Mouse (Mus musculus): ENCODE results near the gene Lhfpl4. TPM values are rescaled to one million over a fixed set of nuclear protein-coding genes. Genes with fewer than 3 reads are reported as not detected.

Lhfpl4 gene
- total and polyA plus RNA-seq, 3 experiments: 3.2 to 8.9 (median 7.1) TPM

DNA sequence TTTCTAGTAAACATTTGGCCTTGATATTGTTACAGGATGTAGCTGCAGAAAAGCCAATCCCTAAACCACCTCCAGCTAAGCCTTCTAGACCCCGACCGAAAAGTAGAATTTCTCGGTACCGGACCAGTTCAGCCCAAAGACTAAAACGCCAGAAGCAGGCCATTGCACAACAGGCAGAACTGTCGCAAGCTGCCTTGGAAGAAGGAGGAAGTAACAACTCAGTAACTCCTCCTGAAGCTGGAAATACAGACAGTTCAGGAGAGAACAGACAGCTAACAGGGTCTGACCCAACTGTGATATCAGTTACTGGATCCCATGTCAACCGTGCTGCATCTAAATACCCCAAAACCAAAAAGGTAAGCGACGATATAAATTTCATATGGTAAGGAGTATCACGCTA lies 74.4 kb downstream of the Lhfpl4 start:
- H3K4me1 ChIP-seq (ENCODE audit: control insufficient read depth in 1 of 2, insufficient read depth in 2 of 2): no peaks in the 10 kb centered on the region
- peaks cover 55 to 95% of the 10 kb centered on the region in 2 experiments for H3K36me3 ChIP-seq (replicated peaks in 1 of 2; ENCODE audit: control insufficient read depth in 1 of 2, insufficient read depth in 1 of 2, low read length in 1 of 2)
- TF ChIP-seq E2F4 (IDR thresholded peaks at IDR 0.05; ENCODE audit: insufficient replicate concordance, low read depth, low read length) (no peak), MYC (IDR thresholded peaks at IDR 0.05; ENCODE audit: low read depth, low read length) (no peak), SIN3A (IDR thresholded peaks at IDR 0.05; ENCODE audit: low read length) (no peak), USF1 (IDR thresholded peaks at IDR 0.05; ENCODE audit: low read depth, low read length) (no peak), POLR2A (IDR thresholded peaks at IDR 0.05; ENCODE audit: low read depth, low read length) (0 out of 2 replicates have a peak, but pooled peaks have one; percentile 17), NRF1 (IDR thresholded peaks at IDR 0.05; ENCODE audit: low read depth, low read length) (no peak), UBTF (IDR thresholded peaks at IDR 0.05; ENCODE audit: low read depth, low read length) (no peak)
- in situ Hi-C loops (cut with MboI; ENCODE audit: low pct_ligation_motif_present, low pct_unique_long_range_greater_than_20kb, low sequenced_read_pairs): no loop called here
- no peaks in the 10 kb centered on the region for H3K9me3 ChIP-seq (replicated peaks; ENCODE audit: low read length)
- no peak overlapping the region for H3K27ac ChIP-seq (ENCODE audit: insufficient read depth, low read depth)
- H3K79me2 ChIP-seq (replicated peaks; ENCODE audit: control insufficient read depth, extremely low read depth, insufficient read depth, poor library complexity, severe bottlenecking): peaks cover 12% of the 10 kb centered on the region
- H3K9ac ChIP-seq (ENCODE audit: insufficient read depth, low read depth): no peak overlapping the region
- H3K4me3 ChIP-seq (replicated peaks in 1 of 3; ENCODE audit: low read depth in 2 of 3, low read length in 2 of 3, poor library complexity in 1 of 3): no peak overlapping the region
- no peaks in the 10 kb centered on the region for H3K27me3 ChIP-seq (replicated peaks)
- DNase-seq (ENCODE audit: extremely low read depth): no peak
- dilution Hi-C loops (cut with MboI; ENCODE audit: extremely low pct_ligation_motif_present, extremely low pct_unique_long_range_greater_than_20kb, low sequenced_read_pairs): no loop called here
- no peak overlapping the region for H3K4me2 ChIP-seq (ENCODE audit: insufficient read depth, low read depth, poor library complexity, severe bottlenecking)

Other genes with a start within 250 kb of the Lhfpl4 start
- 2.1 and 2.3 TPM in 2 replicates for gene Srgap3, start 248.1 kb downstream of the Lhfpl4 start, total RNA-seq (2012; rRNA removed)
- 1.0 and 1.5 TPM in 2 replicates for gene Srgap3, start 248.1 kb downstream of the Lhfpl4 start, total RNA-seq (2014; rRNA removed)
- 3.5 and 4.5 TPM in 2 replicates for gene Srgap3, start 248.1 kb downstream of the Lhfpl4 start, polyA plus RNA-seq (2012; ENCODE audit: insufficient read length, low read depth)
- gene Thumpd3, start 149.2 kb downstream of the Lhfpl4 start, total RNA-seq (2012; rRNA removed): 37.1 and 43.4 TPM in 2 replicates
- gene Thumpd3, start 149.2 kb downstream of the Lhfpl4 start, total RNA-seq (2014; rRNA removed): 78.1 and 89.0 TPM in 2 replicates
- 66.2 and 69.3 TPM in 2 replicates for gene Thumpd3, start 149.2 kb downstream of the Lhfpl4 start, polyA plus RNA-seq (2012; ENCODE audit: insufficient read length, low read depth)
- 56.8 and 57.7 TPM in 2 replicates for gene Setd5, start 118.0 kb downstream of the Lhfpl4 start, total RNA-seq (2012; rRNA removed)
- gene Setd5, start 118.0 kb downstream of the Lhfpl4 start, total RNA-seq (2014; rRNA removed): 59.6 and 67.4 TPM in 2 replicates
- 72.1 and 80.4 TPM in 2 replicates for gene Setd5, start 118.0 kb downstream of the Lhfpl4 start, polyA plus RNA-seq (2012; ENCODE audit: insufficient read length, low read depth)
- gene Mtmr14, start 42.5 kb upstream of the Lhfpl4 start, total RNA-seq (2012; rRNA removed): 63.9 and 83.4 TPM in 2 replicates
- gene Mtmr14, start 42.5 kb upstream of the Lhfpl4 start, total RNA-seq (2014; rRNA removed): 80.0 and 81.0 TPM in 2 replicates
- gene Mtmr14, start 42.5 kb upstream of the Lhfpl4 start, polyA plus RNA-seq (2012; ENCODE audit: insufficient read length, low read depth): 88.0 and 89.2 TPM in 2 replicates
- 0.25 TPM in 2 replicates for gene Cpne9, start 86.9 kb upstream of the Lhfpl4 start, total RNA-seq (2012; rRNA removed)
- gene Cpne9, start 86.9 kb upstream of the Lhfpl4 start, total RNA-seq (2014; rRNA removed): 0.19 and 0.28 TPM in 2 replicates
- gene Cpne9, start 86.9 kb upstream of the Lhfpl4 start, polyA plus RNA-seq (2012; ENCODE audit: insufficient read length, low read depth): 0.27 and 0.49 TPM in 2 replicates
- gene Brpf1, start 111.8 kb upstream of the Lhfpl4 start, total RNA-seq (2012; rRNA removed): 24.5 and 26.5 TPM in 2 replicates
- gene Brpf1, start 111.8 kb upstream of the Lhfpl4 start, total RNA-seq (2014; rRNA removed): 13.7 TPM in 2 replicates
- 26.7 and 28.1 TPM in 2 replicates for gene Brpf1, start 111.8 kb upstream of the Lhfpl4 start, polyA plus RNA-seq (2012; ENCODE audit: insufficient read length, low read depth)
- 12.5 and 13.8 TPM in 2 replicates for gene Ogg1, start 131.6 kb upstream of the Lhfpl4 start, total RNA-seq (2012; rRNA removed)
- gene Ogg1, start 131.6 kb upstream of the Lhfpl4 start, total RNA-seq (2014; rRNA removed): 14.4 and 14.5 TPM in 2 replicates
- gene Ogg1, start 131.6 kb upstream of the Lhfpl4 start, polyA plus RNA-seq (2012; ENCODE audit: insufficient read length, low read depth): 19.5 and 20.1 TPM in 2 replicates
- 4.1 and 5.3 TPM in 2 replicates for gene Camk1, start 148.6 kb upstream of the Lhfpl4 start, total RNA-seq (2012; rRNA removed)
- gene Camk1, start 148.6 kb upstream of the Lhfpl4 start, total RNA-seq (2014; rRNA removed): 0.20 and 0.36 TPM in 2 replicates
- 0.97 and 1.4 TPM in 2 replicates for gene Camk1, start 148.6 kb upstream of the Lhfpl4 start, polyA plus RNA-seq (2012; ENCODE audit: insufficient read length, low read depth)
- 14.6 and 19.4 TPM in 2 replicates for gene Tada3, start 182.5 kb upstream of the Lhfpl4 start, total RNA-seq (2012; rRNA removed)
- gene Tada3, start 182.5 kb upstream of the Lhfpl4 start, total RNA-seq (2014; rRNA removed): 7.2 and 7.6 TPM in 2 replicates
- 24.8 and 28.2 TPM in 2 replicates for gene Tada3, start 182.5 kb upstream of the Lhfpl4 start, polyA plus RNA-seq (2012; ENCODE audit: insufficient read length, low read depth)
- 150 and 190 TPM in 2 replicates for gene Arpc4, start 182.7 kb upstream of the Lhfpl4 start, total RNA-seq (2012; rRNA removed)
- 202 and 234 TPM in 2 replicates for gene Arpc4, start 182.7 kb upstream of the Lhfpl4 start, total RNA-seq (2014; rRNA removed)
- 314 and 345 TPM in 2 replicates for gene Arpc4, start 182.7 kb upstream of the Lhfpl4 start, polyA plus RNA-seq (2012; ENCODE audit: insufficient read length, low read depth)
- 5.1 and 5.3 TPM in 2 replicates for gene Ttll3, start 193.9 kb upstream of the Lhfpl4 start, total RNA-seq (2012; rRNA removed)
- 0.87 and 1.8 TPM in 2 replicates for gene Ttll3, start 193.9 kb upstream of the Lhfpl4 start, total RNA-seq (2014; rRNA removed)
- 4.4 and 5.1 TPM in 2 replicates for gene Ttll3, start 193.9 kb upstream of the Lhfpl4 start, polyA plus RNA-seq (2012; ENCODE audit: insufficient read length, low read depth)
- gene Rpusd3, start 224.0 kb upstream of the Lhfpl4 start, total RNA-seq (2012; rRNA removed): 26.3 and 28.6 TPM in 2 replicates
- gene Rpusd3, start 224.0 kb upstream of the Lhfpl4 start, total RNA-seq (2014; rRNA removed): 18.8 and 22.1 TPM in 2 replicates
- gene Rpusd3, start 224.0 kb upstream of the Lhfpl4 start, polyA plus RNA-seq (2012; ENCODE audit: insufficient read length, low read depth): 18.5 and 26.5 TPM in 2 replicates
- 0.17 TPM in 1 of 2 replicates, not detected in the other for gene Cidec, start 240.4 kb upstream of the Lhfpl4 start, total RNA-seq (2012; rRNA removed)
- not detected in 2 replicates for gene Cidec, start 240.4 kb upstream of the Lhfpl4 start, total RNA-seq (2014; rRNA removed)
- 0.14 TPM in 1 of 2 replicates, not detected in the other for gene Cidec, start 240.4 kb upstream of the Lhfpl4 start, polyA plus RNA-seq (2012; ENCODE audit: insufficient read length, low read depth)
- 69.2 and 83.9 TPM in 2 replicates for gene Jagn1, start 247.2 kb upstream of the Lhfpl4 start, total RNA-seq (2012; rRNA removed)
- gene Jagn1, start 247.2 kb upstream of the Lhfpl4 start, total RNA-seq (2014; rRNA removed): 90.4 and 106 TPM in 2 replicates
- 88.3 and 103 TPM in 2 replicates for gene Jagn1, start 247.2 kb upstream of the Lhfpl4 start, polyA plus RNA-seq (2012; ENCODE audit: insufficient read length, low read depth)

Data from CH12.LX (cell line).